Mouse (Mus musculus) liver, embryonic 11.5 days (tissue): ENCODE measurements around the gene Irx6. TPM values are rescaled to one million over a fixed set of nuclear protein-coding genes. Genes with fewer than 3 reads are reported as not detected.

Experiments used
- ATAC-seq: fragments of 200-750 bp; cut with Nextera tagmentation; replicated peaks from 2 replicates; pipeline ENCODE4 v1.8.0; 2017; ENCODE audit warnings: moderate number of reproducible peaks, mild to moderate bottlenecking, moderate TSS enrichment, moderate library complexity; ENCODE audit not compliant: low FRiP score
- DNase-seq: peaks from one replicate; pipeline ENCODE4 v3.0.0-alpha.2; 2017; ENCODE audit warnings: low spot score
- H3K27ac ChIP-seq: fragments of 300-500 bp; sonication (generic); 2 replicates; pipeline ENCODE4 v1.5.1; 2014; ENCODE audit warnings: mild to moderate bottlenecking, low read depth, low read length, control low read depth
- H3K27me3 ChIP-seq: fragments of 300-500 bp; sonication (generic); replicated peaks from 2 replicates; pipeline ENCODE4 v1.6.1; 2014; ENCODE audit warnings: low read length, mixed read lengths; ENCODE audit not compliant: control insufficient read depth, insufficient read depth
- H3K36me3 ChIP-seq: fragments of 300-500 bp; sonication (generic); 2 replicates; pipeline ENCODE4 v1.6.1; 2014; ENCODE audit warnings: mild to moderate bottlenecking, low read length, moderate library complexity, mixed read lengths; ENCODE audit not compliant: control insufficient read depth, insufficient read depth
- H3K4me1 ChIP-seq: fragments of 300-500 bp; sonication (generic); replicated peaks from 2 replicates; pipeline ENCODE4 v1.6.1; 2014; ENCODE audit warnings: low read length, mixed read lengths; ENCODE audit not compliant: control insufficient read depth, insufficient read depth
- H3K4me2 ChIP-seq: fragments of 300-500 bp; sonication (generic); 2 replicates; pipeline ENCODE4 v1.6.1; 2014; ENCODE audit warnings: mild to moderate bottlenecking, control low read depth, moderate library complexity
- H3K4me3 ChIP-seq: fragments of 300-500 bp; sonication (generic); 2 replicates; pipeline ENCODE4 v1.5.1; 2014; ENCODE audit warnings: low read depth, low read length, control low read depth
- H3K9ac ChIP-seq: fragments of 300-500 bp; sonication (generic); 2 replicates; pipeline ENCODE4 v1.6.1; 2014; ENCODE audit warnings: low read depth, low read length, control low read depth
- H3K9me3 ChIP-seq: fragments of 300-500 bp; sonication (generic); 2 replicates; pipeline ENCODE4 v1.6.1; 2016; ENCODE audit warnings: low read length, inconsistent platforms, mixed read lengths; ENCODE audit not compliant: control insufficient read depth
- whole genome bisulfite sequencing: fragments of 180-500 bp; shearing (Covaris S2); extraction: QIAGEN DNeasy Blood & Tissue Kit; methylation state at CpG from one replicate; pipeline ENCODE4 v1.1.7; 2014; 5-methylcytosine and 5-hydroxymethylcytosine counted together
- polyA plus RNA-seq: library from polyadenylated mRNA; unstranded; fragments of >200 nt; fragmentation: Nextera tagmentation; extraction: Ambion mirVana; gene quantifications from 2 replicates; pipeline ENCODE4 v1.2.1, GENCODE M21; 2014

Irx6 gene
- polyA plus RNA-seq, 1 experiment from 2014 or later = not detected

DNA sequence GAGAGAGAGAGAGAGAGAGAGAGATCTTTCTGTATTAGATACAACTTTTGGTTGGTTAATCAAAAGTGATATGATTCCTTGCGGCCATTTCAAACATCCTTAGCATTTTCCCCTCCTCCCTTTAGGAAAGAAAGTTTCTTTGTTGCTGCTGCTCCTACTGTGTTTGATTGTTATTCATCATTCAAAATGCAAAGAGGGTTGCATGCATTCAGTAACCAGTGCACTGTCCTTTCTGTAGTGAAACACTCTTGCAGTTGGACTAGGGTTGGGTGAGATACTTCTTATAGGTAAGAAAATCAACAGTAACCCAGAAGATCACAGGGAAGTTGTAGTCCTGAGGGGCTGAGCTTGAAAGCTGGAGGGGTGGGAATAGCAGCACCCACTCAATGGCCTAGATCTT, 39.2 kb downstream of the Irx6 start:
- no peak overlapping the region for H3K4me3 ChIP-seq
- H3K27ac ChIP-seq = no peak overlapping the region
- WGBS = 76% methylated on average over 1 of the region's 1 CpGs
- DNase-seq (no peak), ATAC-seq (no peak)
- no peaks in the 10 kb centered on the region for H3K27me3 ChIP-seq
- H3K4me2 ChIP-seq = no peak overlapping the region
- no peaks in the 10 kb centered on the region for H3K4me1 ChIP-seq
- H3K9me3 ChIP-seq = no peaks in the 10 kb centered on the region
- no peak overlapping the region for H3K9ac ChIP-seq
- no peaks in the 10 kb centered on the region for H3K36me3 ChIP-seq

DNA sequence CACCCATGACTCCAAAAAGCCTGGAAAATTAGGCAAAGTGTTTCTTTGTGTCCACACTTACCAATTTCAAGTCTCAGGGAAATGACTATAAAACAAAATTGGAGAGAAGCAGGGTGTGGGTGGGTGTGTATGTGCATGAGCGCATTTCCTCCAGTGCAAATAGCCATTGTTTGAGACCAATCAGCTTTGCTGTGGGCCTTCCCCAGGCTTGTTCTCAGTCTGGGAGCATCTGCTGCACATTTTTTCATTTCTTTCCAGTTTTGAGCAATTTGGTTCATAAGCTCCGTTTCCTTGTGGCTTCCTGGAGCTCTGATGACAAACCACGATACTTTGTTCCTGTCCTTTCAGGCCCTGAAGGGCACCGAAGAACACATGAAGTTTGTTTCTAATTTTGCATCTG, 43.3 kb downstream of the Irx6 start:
- 58% methylated on average over 4 of the region's 4 CpGs for WGBS
- H3K9ac ChIP-seq = no peak overlapping the region
- H3K27me3 ChIP-seq = no peaks in the 10 kb centered on the region
- ATAC-seq = no peak
- no peaks in the 10 kb centered on the region for H3K9me3 ChIP-seq
- no peak overlapping the region for H3K27ac ChIP-seq
- H3K4me1 ChIP-seq = no peaks in the 10 kb centered on the region
- H3K4me3 ChIP-seq = no peak overlapping the region
- H3K36me3 ChIP-seq = no peaks in the 10 kb centered on the region
- H3K4me2 ChIP-seq = no peak overlapping the region
- no peak for DNase-seq

DNA sequence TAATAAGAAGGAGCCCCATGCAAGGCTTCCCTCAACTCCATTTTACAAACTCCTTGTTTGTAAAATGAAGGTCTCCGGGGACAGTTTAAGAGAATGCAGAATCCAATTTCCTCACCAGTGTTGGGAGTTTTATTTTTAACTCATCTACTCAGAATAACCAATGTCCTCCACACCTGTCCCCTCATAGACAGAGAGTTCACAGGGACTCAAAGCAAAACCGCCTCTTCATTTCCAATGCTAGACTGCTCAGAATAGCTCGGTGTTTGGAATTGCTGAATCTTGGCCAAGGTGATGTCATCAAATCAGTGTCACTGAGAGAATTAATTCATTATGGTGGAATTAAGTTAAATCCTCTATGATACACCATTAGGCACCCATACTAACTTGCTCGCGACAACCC, 44.0 kb downstream of the Irx6 start:
- Histone ChIP-seq H3K9me3 (no peaks in the 10 kb centered on the region), H3K36me3 (no peaks in the 10 kb centered on the region), H3K4me1 (no peaks in the 10 kb centered on the region), H3K27me3 (no peaks in the 10 kb centered on the region), H3K4me2 (no peak overlapping the region), H3K9ac (no peak overlapping the region), H3K4me3 (no peak overlapping the region), H3K27ac (no peak overlapping the region)
- WGBS = 90% methylated on average over 5 of the region's 5 CpGs
- no peak for ATAC-seq
- DNase-seq = no peak

DNA sequence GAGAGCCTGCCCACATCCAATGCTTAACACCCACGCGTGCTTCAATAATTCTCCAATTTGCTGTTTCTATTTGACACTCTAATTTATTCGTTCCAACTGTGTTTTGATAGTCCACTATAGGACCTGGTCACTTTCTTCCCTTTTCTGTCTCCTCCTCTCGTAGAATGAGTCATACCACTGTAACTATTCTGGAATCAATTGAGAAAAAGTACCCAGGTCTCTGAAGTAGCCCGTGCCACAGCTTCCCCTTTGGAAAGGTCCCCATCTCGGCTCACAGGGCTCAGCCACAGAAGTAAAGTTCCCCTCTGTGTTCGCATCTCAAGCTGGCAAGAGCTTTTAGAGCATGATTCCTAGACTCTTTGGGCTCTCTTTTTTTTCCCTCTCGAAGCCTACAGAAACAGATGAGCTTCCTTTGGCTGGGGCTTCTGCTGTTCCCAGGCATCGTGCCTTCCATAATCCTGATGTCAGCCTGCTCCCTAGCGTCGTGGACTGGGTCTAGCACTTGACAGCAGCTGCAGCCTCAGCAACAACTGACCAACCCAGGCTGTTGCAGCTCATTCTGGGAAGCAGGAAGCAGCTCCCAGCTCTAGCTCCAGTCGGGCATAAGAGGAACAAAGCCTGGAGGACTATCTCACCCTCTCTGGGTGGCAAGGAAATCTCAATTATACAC, 47.3 kb downstream of the Irx6 start:
- WGBS = 36% methylated on average over 12 of the region's 12 CpGs
- Histone ChIP-seq H3K9ac (no peak overlapping the region), H3K27me3 (no peaks in the 10 kb centered on the region), H3K9me3 (no peaks in the 10 kb centered on the region), H3K4me2 (no peak overlapping the region), H3K4me3 (no peak overlapping the region), H3K4me1 (no peaks in the 10 kb centered on the region), H3K27ac (no peak overlapping the region), H3K36me3 (no peaks in the 10 kb centered on the region)
- ATAC-seq = no peak
- DNase-seq = no peak

DNA sequence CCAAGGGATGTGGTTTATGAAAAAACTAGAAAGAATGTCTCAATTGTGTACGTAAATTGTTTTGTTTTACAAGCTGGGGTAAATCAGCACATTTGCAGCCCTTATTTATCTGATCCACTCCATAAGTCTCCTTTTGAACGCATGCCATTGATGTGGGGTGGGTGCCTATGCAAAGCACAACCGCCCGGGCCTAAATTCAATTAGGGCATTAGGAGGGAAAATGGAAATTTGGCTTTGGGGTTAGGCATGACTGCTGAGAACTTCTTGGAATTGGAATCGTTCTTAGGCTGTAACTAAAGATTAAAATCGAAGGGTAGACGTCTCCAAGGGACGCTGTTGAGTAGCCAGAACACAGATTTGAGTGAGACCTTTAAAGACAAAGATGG, 47.8 kb downstream of the Irx6 start:
- Histone ChIP-seq H3K4me2 (no peak overlapping the region), H3K4me3 (no peak overlapping the region), H3K9me3 (no peaks in the 10 kb centered on the region), H3K4me1 (no peaks in the 10 kb centered on the region), H3K27ac (no peak overlapping the region), H3K27me3 (no peaks in the 10 kb centered on the region), H3K9ac (no peak overlapping the region), H3K36me3 (no peaks in the 10 kb centered on the region)
- WGBS = 75% methylated on average over 8 of the region's 8 CpGs
- ATAC-seq (no peak), DNase-seq (no peak)

DNA sequence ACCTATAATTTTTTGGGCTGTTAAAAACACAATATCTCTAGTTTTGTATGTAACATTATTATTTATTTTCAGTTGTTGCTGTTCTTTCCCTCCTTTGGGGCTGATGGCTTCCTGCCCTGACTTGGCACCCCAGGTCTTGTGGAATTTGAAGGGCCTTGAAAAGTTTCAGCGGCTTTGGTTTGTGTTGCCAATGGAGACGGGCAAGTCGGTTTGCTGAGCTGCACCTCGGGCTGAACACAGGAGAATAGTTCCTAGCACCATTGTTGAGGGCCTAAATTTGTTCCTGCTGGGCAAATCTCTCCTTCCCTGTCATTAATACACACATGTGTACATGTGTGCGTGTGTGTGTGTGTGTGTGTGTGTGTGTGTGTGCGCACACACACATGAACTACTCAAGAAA, 49.2 kb downstream of the Irx6 start:
- Histone ChIP-seq H3K27me3 (no peaks in the 10 kb centered on the region), H3K9me3 (no peaks in the 10 kb centered on the region), H3K4me1 (no peaks in the 10 kb centered on the region), H3K9ac (no peak overlapping the region), H3K27ac (no peak overlapping the region), H3K4me2 (no peak overlapping the region), H3K4me3 (no peak overlapping the region), H3K36me3 (no peaks in the 10 kb centered on the region)
- WGBS = 79% methylated on average over 6 of the region's 6 CpGs
- ATAC-seq = no peak
- no peak for DNase-seq

DNA sequence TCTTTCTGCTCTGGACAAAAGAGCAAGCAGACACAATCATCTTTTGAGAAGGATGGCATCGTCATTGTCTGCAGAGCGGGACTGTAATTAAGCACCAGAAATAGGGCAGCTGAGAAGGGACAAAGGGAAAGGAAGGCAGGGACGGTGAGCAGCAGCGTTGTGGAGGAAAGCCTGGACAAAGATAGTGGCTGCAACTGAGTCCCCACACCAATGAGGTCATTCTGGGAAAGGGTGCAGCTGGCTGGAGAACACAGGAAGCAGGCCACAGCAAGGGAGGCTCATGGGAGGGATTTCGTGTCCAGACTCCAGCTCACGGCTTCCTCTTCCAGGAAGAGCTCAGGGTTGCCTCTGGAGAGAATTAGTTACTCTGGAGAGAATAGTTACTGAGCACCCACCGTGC, 49.9 kb downstream of the Irx6 start:
- Histone ChIP-seq H3K36me3 (no peaks in the 10 kb centered on the region), H3K9ac (no peak overlapping the region), H3K27me3 (no peaks in the 10 kb centered on the region), H3K4me1 (no peaks in the 10 kb centered on the region), H3K4me3 (no peak overlapping the region), H3K9me3 (no peaks in the 10 kb centered on the region), H3K4me2 (no peak overlapping the region), H3K27ac (no peak overlapping the region)
- DNase-seq (no peak), ATAC-seq (no peak)
- 48% methylated on average over 7 of the region's 7 CpGs for WGBS

DNA sequence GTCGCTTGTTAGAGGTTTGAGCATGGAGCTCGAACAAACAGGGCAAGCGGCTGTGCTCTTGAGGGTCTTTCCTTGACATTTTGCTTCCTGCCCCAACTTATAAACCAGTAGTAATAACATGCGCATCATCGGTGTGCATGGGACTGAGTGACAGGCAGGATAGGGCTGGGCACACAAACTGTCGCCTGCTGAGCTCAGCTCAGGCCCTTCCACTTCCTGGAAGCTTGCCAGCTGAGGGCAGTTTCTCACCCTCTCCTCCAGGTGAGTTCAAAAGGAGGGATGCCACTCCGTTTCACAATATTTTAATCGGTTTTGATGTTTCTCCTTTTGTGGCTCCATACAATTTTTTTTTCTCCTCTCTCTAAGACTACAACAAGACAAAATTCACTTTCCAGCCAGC, 50.3 kb downstream of the Irx6 start:
- H3K4me2 ChIP-seq = no peak overlapping the region
- H3K9ac ChIP-seq = no peak overlapping the region
- ATAC-seq (no peak), DNase-seq (no peak)
- H3K27ac ChIP-seq = no peak overlapping the region
- no peaks in the 10 kb centered on the region for H3K36me3 ChIP-seq
- no peaks in the 10 kb centered on the region for H3K9me3 ChIP-seq
- H3K27me3 ChIP-seq = no peaks in the 10 kb centered on the region
- H3K4me1 ChIP-seq = no peaks in the 10 kb centered on the region
- no peak overlapping the region for H3K4me3 ChIP-seq
- WGBS = 69% methylated on average over 8 of the region's 8 CpGs
